Mouse (Mus musculus) retina, adult 2 months (tissue): ENCODE measurements at regions not wholly inside any gene's neighbourhood (a gene's known extent, or its start where the extent isn't known, plus 50 kb on each side); places are given as distances from the start of the nearest gene placed in this dataset.
A peak's percentile ranks its signal among the peaks of the same experiment; 100 is the strongest.
"Not testable (repeated sequence)": the region's sequence is repeated elsewhere in the genome, so short reads cannot be mapped to it uniquely, and the experiment has no call there.

Experiments
- DNase-seq: peaks from one replicate; pipeline ENCODE4 v3.0.0-alpha.2; 2012; ENCODE audit warnings: low read depth, low spot score

- no peak for DNase-seq
Measured at GRCm38 (mm10) chr10:46629876-46630275, 1052.2 kb downstream of the Hace1 start.

DNA sequence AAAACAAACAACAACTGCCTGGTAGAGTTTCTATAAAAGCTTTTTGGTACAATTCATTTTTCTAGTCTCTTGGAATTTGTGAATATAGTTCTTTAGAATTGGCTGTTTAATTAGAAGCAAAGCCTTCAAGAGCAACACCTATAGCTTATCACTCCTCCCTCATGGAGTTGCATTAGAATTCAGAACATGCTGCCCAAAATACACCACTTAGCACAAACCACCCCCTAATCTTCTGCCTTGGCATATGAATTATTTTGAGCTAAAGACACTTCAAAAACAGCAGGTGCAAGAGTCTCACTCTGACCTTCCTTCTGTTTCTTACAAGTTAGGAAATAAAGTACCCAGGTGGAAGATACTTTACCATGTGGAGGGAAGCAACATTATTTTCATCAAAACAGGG, 1085.4 kb downstream of the Hace1 start:
- no peak for DNase-seq

GRCm38 (mm10) chr10:46689823-46690372, 1112.3 kb downstream of the Hace1 start:
- not testable (repeated sequence) for DNase-seq

- DNase-seq: no peak
Measured at GRCm38 (mm10) chr10:46692661-46693060, 1115.0 kb downstream of the Hace1 start.

GRCm38 (mm10) chr10:46697363-46698246, 1120.0 kb downstream of the Hace1 start:
- DNase-seq: peak; percentile 16

GRCm38 (mm10) chr10:46701221-46701620, 1123.6 kb downstream of the Hace1 start:
- DNase-seq: no peak

- not testable (repeated sequence) for DNase-seq
Measured at GRCm38 (mm10) chr10:46708022-46708421, 1130.4 kb downstream of the Hace1 start.

GRCm38 (mm10) chr10:46712690-46713089, 1135.1 kb downstream of the Hace1 start:
- DNase-seq: no peak

DNA sequence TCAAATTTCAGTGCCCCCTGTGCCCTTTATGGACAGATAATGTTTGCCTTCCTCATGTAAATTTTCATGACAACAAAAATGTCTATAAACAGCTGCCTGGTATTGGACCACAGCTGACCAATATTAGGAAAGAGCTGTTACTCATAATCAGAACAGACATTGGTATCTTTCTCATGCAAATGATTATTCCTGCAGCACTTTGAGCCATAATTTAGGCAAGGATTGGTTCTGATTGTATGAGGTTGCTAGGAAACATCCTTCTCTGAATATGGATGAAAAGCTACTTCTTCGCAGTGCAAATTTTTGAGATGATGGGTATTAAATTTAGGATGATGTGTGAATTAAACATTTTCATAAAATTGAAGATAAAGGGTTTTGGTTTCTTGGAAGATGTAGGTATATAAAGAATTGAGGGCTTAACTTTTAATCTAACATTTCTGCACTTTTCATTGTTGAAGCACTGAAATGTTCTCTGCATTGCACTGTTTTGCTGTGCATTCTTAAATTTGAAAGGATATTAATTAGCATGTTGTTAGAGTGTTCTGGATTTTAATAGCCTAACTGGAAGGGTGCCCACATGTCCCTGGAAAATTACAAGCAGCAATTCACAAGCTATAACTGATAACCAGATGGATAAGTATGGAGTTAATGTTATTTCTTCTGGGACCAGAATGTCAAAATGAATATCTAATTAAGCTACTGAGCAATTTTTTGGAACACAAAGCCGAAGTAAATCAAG, 1140.9 kb downstream of the Hace1 start:
- no peak for DNase-seq

- no peak for DNase-seq
Measured at GRCm38 (mm10) chr10:46719088-46719469, 1141.5 kb downstream of the Hace1 start.

GRCm38 (mm10) chr10:46723666-46724065, 1146.0 kb downstream of the Hace1 start:
- no peak for DNase-seq

DNA sequence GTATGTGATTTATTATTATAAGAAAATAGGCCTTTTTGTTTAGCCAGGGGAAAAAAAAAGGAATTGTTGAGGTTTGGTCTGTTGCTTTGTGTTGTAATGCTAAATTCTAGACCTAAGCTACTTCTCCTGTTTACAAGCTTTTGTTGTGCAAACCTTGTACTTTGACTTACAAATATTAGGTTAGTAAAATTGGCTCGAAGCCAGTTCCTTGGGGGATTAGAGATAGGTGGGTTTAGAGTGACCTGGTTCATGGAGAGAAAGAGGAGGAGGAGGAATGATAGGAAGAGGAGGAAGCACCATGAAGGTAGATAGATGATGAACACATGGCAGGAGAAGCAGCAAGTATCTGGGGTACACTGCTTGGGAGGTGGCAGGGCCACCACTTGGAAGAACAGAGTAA, 1153.0 kb downstream of the Hace1 start:
- no peak for DNase-seq

DNA sequence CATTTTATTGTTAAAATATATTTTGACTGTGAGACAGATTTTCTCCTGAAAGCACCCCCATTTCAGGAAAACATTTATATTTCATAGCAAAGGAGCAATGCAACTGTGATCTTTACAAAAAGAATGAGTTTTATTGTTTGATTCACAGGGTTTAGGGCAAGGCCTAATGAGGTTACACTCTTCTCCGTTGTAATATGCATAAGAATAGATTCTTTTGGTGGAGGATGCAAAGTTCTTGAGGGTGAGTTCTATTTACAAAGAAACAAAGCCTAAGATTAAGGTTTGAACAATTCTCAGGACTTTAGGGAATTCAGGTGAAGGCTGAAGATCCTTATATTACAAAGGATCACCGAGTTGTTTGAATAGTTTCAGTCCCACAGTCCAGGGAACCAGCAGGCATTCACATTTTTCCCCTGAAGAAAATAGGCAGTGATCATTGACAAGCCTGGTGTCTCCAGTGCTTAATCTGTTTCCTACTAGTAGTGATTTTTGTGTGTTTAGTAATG, 1156.2 kb downstream of the Hace1 start:
- no peak for DNase-seq

DNA sequence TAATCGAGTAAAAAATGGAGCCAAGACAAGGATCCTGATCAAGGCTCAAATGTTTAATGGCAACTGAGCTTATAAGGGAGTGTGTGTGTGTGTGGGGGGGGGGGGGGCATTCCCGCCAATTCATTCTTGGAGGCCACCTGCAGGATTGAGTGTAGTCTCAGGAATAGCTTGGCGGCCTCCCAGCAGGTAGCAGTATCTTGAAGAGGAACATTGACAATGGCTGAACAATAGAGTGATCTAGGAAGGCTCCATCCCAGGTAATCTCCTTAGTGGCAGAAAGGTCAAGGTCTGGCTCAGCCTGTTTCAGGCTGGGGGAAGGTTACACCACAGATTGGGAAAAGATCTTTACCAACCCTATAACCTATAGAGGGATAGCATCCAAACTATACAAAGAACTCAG, 1163.5 kb downstream of the Hace1 start:
- DNase-seq: no peak

DNA sequence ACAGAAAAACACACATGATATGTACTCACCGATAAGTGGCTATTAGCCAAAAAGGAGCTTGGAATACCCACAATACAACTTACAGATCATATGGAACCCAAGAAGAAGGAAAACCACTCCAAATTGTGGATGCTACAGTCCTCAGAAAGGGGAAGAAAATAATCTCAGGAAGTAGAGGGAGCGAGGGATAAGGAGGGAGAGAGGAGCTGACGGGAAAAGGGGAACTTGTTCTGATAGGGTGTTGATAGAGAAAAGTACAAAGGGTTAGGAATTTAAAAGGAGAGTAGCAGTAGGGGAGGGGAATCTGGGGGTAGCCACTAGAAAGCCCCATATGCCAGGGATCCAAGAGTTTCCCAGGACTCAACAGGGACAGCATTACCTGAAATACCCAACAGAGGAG, 1164.5 kb downstream of the Hace1 start:
- no peak for DNase-seq

GRCm38 (mm10) chr10:46760923-46761322, 1183.3 kb downstream of the Hace1 start:
- no peak for DNase-seq

DNA sequence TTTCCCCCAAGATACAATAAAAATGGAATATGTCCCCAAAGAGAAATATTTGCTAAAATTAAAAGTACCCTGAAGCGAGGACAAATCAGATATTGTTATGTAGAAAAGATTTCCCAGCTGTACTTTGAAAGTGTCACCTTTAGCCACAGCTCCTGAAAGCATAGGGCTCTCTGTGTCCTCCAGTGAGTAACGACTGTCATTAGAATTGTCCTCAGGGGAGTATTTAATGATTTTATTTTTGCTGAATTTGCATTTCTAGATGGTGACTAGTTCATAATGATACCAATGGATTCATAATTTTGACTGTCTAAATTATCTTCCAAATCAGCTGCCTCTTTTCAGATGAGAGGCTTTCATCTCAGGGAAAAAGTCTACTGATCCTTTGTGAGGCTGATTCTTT, 1201.1 kb downstream of the Hace1 start:
- no peak for DNase-seq

DNA sequence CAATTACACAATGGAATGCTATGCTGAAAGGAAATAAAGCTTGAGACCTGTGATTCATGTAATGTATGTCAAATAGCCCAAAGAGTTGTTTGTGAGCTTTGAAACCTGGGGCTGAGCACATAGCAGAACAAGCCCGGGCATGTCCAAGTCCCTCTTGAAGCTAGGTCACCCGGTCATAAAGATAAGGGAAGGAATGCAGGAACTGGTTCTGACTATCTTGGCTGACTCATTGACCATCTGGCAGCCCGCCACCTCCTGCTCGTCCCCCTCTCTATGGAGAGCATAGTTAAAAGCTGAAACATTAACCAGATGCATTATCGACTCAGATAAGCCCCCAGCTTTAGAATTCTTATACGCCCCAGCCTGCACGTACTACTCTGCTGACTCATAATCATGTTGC, 1208.1 kb downstream of the Hace1 start:
- DNase-seq: not testable (repeated sequence)

DNA sequence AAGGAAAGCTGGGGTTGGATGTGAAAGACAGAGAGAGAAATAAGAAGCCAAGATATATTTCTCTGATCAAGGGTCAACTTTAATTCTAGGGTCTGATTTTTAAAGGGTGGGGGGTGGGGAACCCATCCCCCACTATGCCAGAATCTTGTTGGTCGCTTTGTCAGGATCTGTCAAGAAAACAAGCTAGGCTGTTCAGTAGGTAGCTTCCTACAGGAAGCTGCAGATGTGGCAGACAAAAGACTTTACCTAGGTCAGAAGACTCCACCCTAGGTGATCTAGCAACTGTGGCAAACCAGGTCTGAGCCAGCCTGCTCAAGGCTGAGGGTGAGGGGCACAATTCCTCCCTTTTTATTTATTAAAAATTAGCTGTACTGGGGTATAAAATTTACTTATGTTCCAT, 1236.6 kb downstream of the Hace1 start:
- no peak for DNase-seq

DNA sequence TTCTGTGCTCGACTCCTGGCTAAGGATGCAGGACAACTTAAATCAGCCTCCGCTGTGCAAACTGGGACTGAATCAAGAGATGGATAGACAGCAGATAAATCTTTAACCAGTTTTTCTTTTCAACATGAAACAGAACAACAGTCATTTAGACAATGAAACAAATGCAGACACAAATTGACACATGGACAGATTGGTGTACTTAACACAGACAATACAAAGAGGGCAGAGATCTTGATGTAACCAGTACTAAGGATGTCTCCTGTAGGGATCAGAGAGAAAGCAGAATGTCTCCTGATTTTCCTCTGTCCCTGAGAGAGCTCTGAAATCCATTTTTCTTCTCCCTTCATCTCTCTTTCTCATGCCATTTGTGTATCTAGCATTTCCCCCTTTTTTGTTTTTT, 1241.5 kb downstream of the Hace1 start:
- no peak for DNase-seq

- no peak for DNase-seq
Measured at GRCm38 (mm10) chr10:46819965-46820364, 1242.3 kb downstream of the Hace1 start.

- no peak for DNase-seq
Measured at GRCm38 (mm10) chr10:46823837-46824236, 1246.2 kb downstream of the Hace1 start.
